Mouse (Mus musculus): Measurements from ENCODE around the gene Tpra1. TPM values are rescaled to one million over a fixed set of nuclear protein-coding genes. Genes with fewer than 3 reads are reported as not detected.

Tpra1 gene
- polyA plus RNA-seq, 1 experiment from 2014 or later: 41.4 TPM

DNA sequence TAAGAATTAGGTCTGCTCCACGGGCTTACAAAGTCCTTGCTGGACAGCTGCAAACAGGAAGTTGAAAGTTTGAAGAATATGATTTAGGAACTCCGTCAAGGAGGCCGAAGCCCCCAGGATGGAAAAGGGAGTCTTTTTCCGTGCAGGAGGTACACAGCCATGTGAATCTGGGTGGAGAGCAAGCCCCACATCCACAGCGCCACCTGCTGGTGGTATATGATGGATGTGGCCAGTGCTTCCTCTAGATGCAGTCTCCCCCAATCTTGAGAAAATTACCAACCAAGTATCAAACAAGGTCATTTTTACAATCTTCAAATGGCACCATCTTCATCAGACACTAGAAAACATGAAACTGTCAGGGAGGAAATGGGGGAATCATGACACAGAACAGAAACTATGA, 8.5 kb upstream of the Tpra1 start:
- ATAC-seq (replicated peaks; ENCODE audit: insufficient number of reproducible peaks, insufficient read depth, low FRiP score, low read depth): no peak
- no peak overlapping the region for H3K9ac ChIP-seq
- H3K4me1 ChIP-seq (replicated peaks): peaks cover 25% of the 10 kb centered on the region
- no peaks in the 10 kb centered on the region for H3K9me3 ChIP-seq (replicated peaks)
- 55% methylated on average over 5 of the region's 5 CpGs for WGBS
- no peak overlapping the region for H3K4me2 ChIP-seq
- no peak overlapping the region for H3K27ac ChIP-seq
- no peaks in the 10 kb centered on the region for H3K27me3 ChIP-seq
- H3K4me3 ChIP-seq: no peak overlapping the region
- peaks cover 47% of the 10 kb centered on the region for H3K36me3 ChIP-seq

DNA sequence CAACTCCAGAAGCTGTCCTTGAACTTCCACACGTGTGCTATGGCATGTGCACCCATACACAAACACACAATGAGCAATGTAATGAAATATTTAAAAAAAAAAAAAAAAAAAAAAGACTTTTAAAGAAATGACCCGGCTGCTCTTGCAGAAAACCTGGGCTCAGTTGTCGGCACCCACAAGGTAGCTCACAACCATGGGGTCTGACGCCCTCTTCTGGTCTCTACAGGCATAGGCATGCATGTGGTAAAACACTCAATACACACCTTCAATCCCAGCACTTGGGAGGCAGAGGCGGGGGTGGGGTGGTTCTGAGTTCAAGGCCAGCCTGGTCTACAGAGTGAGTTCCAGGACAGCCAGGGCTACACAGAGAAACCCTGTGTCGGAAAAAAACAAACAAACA, 6.1 kb upstream of the Tpra1 start:
- Histone ChIP-seq H3K27ac (no peak overlapping the region), H3K4me2 (no peak overlapping the region), H3K36me3 (peaks cover 24% of the 10 kb centered on the region), H3K27me3 (no peaks in the 10 kb centered on the region), H3K9me3 (replicated peaks) (no peaks in the 10 kb centered on the region), H3K4me1 (replicated peaks) (peaks cover 32% of the 10 kb centered on the region), H3K9ac (no peak overlapping the region), H3K4me3 (no peak overlapping the region)
- 76% methylated on average over 6 of the region's 6 CpGs for WGBS
- ATAC-seq (replicated peaks; ENCODE audit: insufficient number of reproducible peaks, insufficient read depth, low FRiP score, low read depth): no peak

DNA sequence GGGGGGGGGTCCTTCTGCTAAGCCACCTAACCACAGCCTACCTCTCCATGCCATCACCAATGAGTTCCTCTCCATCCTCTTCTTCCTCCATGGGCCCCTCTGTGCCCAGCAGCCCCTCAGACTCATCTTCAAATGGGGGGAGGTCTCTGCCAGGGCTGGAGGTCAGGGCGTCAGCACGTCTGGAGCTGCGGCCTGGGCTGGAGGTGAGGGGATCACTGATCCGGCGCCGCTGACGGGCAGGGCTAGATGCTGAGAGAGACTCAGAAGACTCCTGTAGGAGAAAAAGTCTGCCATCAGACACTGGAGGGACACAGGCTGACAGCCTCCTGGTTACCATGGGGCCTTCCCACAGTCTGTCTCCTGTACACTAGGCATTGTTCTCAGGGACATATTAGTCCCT, 4.8 kb upstream of the Tpra1 start:
- Histone ChIP-seq H3K9ac (peak overlapping the region; percentile 33; the same call in 1 of the 2 replicates), H3K9me3 (replicated peaks) (no peaks in the 10 kb centered on the region), H3K4me2 (peak overlapping the region; percentile 92), H3K4me3 (peak overlapping the region; percentile 78), H3K4me1 (replicated peaks) (peaks cover 40% of the 10 kb centered on the region), H3K27ac (no peak overlapping the region), H3K27me3 (no peaks in the 10 kb centered on the region), H3K36me3 (peaks cover 12% of the 10 kb centered on the region)
- ATAC-seq (replicated peaks; ENCODE audit: insufficient number of reproducible peaks, insufficient read depth, low FRiP score, low read depth): no peak
- WGBS: 65% methylated on average over 7 of the region's 7 CpGs

DNA sequence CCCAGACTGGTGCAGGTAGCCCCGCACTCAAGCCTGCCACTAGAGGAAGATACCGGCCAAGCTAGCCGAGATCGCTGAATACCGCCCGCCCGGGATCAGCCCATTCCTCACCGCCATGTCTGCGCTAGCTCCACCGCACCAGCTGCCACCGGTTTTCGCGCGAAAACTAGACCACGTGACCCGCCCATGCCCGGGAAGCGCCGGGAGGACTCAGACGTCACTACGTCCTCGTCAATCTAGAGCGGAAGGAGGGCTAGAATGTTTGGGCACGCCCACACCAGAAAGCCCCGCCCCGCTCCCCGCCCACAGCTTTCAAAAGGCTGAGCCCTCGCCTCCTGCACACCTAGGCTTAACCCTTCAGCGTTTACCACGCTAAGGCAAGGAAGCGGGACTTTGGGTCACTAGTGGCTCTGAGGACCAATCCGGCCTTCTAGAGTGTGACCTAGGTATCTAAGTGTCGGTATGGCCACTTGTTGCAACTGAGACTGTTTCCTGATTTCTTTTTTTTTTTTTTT, 3.5 kb upstream of the Tpra1 start, which contains the start of gene Mcm2:
Gene Mcm2 (minus strand): TSS at position 247 of the 515 bp plus-strand sequence.
- under 1% methylated on average over 33 of the region's 33 CpGs for WGBS
- Histone ChIP-seq H3K27me3 (no peaks in the 10 kb centered on the region), H3K36me3 (no peaks in the 10 kb centered on the region), H3K4me3 (peak within 1 kb of the TSS; percentile 78), H3K9ac (peak within 1 kb of the TSS; percentile 81), H3K4me1 (replicated peaks) (peaks cover 47% of the 10 kb centered on the region), H3K9me3 (replicated peaks) (no peaks in the 10 kb centered on the region), H3K27ac (peak within 1 kb of the TSS; percentile 77), H3K4me2 (peak within 1 kb of the TSS; percentile 92)
- peak; percentile 81 for ATAC-seq (replicated peaks; ENCODE audit: insufficient number of reproducible peaks, insufficient read depth, low FRiP score, low read depth)

DNA sequence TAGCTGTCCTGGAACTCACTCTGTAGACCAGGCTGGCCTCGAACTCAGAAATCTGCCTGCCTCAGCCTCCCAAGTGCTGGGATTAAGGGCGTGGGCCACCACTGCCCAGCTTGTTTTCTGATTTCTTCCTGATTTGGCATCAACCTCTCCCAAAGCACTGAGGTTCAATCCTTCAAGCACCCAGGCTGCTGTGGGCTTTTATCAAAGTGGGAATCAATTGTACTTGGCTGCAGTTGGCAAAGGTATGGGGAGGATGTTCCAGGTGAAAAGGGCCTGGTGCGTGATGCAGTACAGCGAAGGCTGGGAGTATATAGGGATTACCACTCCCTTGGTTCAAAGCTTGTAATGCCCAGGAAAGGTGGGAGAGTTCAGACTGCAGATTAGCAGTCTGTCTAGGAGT, 3.0 kb upstream of the Tpra1 start:
- WGBS: 51% methylated on average over 4 of the region's 4 CpGs
- H3K9ac ChIP-seq: peak overlapping the region; percentile 40; the same call in 1 of the 2 replicates

DNA sequence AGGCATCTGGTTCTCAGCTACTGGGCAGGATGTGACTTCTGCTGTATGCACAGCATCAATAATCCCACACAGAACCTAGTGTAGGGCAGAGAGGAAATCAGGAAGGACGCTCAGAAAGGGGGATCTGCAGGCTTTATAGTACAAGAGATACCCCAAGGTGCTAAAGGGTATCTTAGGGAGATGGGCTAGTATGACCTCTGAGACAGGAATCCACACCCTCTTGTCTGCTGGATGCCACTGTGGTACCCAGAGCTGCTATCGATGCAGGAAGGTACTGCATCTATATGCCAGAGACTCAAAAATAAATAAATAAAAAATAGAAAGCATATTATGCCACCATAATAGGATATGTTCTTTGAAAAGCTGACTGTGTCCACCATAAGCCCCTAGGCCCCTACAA, 2.4 kb upstream of the Tpra1 start:
- Histone ChIP-seq H3K9ac (no peak overlapping the region), H3K36me3 (no peaks in the 10 kb centered on the region), H3K4me3 (no peak overlapping the region), H3K4me1 (replicated peaks) (peaks cover 57% of the 10 kb centered on the region), H3K27me3 (no peaks in the 10 kb centered on the region), H3K4me2 (no peak overlapping the region), H3K9me3 (replicated peaks) (no peaks in the 10 kb centered on the region), H3K27ac (no peak overlapping the region)
- no peak for ATAC-seq (replicated peaks; ENCODE audit: insufficient number of reproducible peaks, insufficient read depth, low FRiP score, low read depth)
- 85% methylated on average over 2 of the region's 2 CpGs for WGBS

More for the DNA sequence above, 3.0 kb upstream of the Tpra1 start:
- no peaks in the 10 kb centered on the region for H3K36me3 ChIP-seq
- no peaks in the 10 kb centered on the region for H3K9me3 ChIP-seq (replicated peaks)
- peak overlapping the region; percentile 25; the same call in 1 of the 2 replicates for H3K27ac ChIP-seq
- H3K4me2 ChIP-seq: peak overlapping the region; percentile 92
- no peaks in the 10 kb centered on the region for H3K27me3 ChIP-seq
- peaks cover 52% of the 10 kb centered on the region for H3K4me1 ChIP-seq (replicated peaks)
- peak overlapping the region; percentile 78 for H3K4me3 ChIP-seq
- no peak for ATAC-seq (replicated peaks; ENCODE audit: insufficient number of reproducible peaks, insufficient read depth, low FRiP score, low read depth)

DNA sequence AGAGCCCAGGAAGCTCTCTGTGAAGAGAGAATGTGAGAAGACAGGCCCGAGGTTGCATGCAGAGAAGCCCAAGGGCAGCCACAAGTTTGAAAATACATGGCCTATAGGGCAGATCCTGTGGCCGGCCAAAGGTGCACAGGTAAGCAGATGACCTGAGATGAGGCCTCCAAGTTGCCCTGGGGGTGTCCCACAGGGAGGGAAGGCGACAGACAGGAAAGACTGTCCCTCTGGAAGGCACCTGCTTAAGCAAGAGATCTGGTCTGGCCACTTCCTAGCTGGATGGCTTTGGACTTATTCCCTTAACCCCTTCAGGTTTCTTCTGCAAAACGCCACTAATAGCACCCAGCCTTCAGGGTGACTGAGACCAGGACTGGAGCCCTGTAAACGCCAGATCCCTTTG, 580 bp upstream of the Tpra1 start:
- Histone ChIP-seq H3K27me3 (no peaks in the 10 kb centered on the region), H3K27ac (peak overlapping the region; percentile 97), H3K9ac (peak overlapping the region; percentile 93), H3K9me3 (replicated peaks) (no peaks in the 10 kb centered on the region), H3K4me3 (peak overlapping the region; percentile 85), H3K4me1 (replicated peaks) (peaks cover 69% of the 10 kb centered on the region), H3K4me2 (peak overlapping the region; percentile 98), H3K36me3 (no peaks in the 10 kb centered on the region)
- no peak for ATAC-seq (replicated peaks; ENCODE audit: insufficient number of reproducible peaks, insufficient read depth, low FRiP score, low read depth)
- WGBS: 5% methylated on average over 5 of the region's 5 CpGs

DNA sequence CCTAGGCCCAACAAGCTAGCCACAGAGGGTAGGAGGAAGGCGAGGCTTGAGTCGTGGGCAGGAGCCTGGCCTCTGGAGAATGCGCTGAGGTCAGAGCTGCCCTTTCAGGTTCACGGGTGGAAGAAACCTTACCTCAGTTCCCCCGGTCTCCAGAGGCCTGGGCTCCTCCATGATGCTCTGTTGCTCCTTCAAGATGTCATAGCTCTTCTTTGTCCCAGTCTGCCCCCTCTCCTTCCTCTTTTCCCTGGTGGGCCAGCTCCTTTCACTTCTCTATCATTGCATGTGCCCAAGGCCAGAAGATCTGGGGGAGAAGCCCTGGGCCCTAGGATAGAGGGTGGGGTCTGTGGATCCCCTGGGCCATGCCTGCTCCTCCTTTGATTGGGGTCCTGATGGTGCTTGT, 1.7 kb downstream of the Tpra1 start:
- Histone ChIP-seq H3K4me1 (replicated peaks) (peaks cover 62% of the 10 kb centered on the region), H3K36me3 (no peaks in the 10 kb centered on the region), H3K27me3 (no peaks in the 10 kb centered on the region), H3K4me2 (peak overlapping the region; percentile 98), H3K9ac (peak overlapping the region; percentile 93; the same call in 1 of the 2 replicates), H3K4me3 (peak overlapping the region; percentile 85), H3K27ac (no peak overlapping the region; the same call in 1 of the 2 replicates), H3K9me3 (replicated peaks) (no peaks in the 10 kb centered on the region)
- WGBS: 72% methylated on average over 5 of the region's 5 CpGs
- no peak for ATAC-seq (replicated peaks; ENCODE audit: insufficient number of reproducible peaks, insufficient read depth, low FRiP score, low read depth)

DNA sequence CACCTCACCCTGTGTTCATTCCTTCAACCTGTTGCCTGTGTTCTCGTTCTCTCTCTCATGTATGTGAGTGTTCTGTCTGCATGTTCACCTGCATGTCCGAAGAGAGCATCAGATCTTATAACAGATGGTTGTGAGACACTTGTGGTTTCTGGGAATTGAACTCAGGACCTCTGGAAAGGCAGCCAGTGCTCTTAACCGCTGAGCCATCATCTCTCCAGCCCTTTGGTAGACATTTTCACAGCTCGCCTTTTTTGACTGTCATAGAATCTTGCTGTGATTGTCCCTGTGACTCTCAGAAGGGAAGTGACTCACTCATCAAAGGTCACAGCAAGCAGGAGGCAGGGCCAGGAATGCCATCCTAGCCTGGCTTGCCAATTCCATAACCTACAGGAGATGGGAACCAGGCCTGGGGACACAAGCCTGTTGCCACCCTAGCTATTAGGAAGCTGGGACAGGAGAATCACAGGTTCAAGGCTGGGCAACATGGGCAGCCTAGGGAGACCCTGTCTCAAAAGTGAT, 2.5 kb downstream of the Tpra1 start:
- Histone ChIP-seq H3K9me3 (replicated peaks) (no peaks in the 10 kb centered on the region), H3K9ac (no peak overlapping the region), H3K36me3 (peaks cover 5% of the 10 kb centered on the region; the same call in 1 of the 2 replicates), H3K4me1 (replicated peaks) (peaks cover 57% of the 10 kb centered on the region), H3K27me3 (no peaks in the 10 kb centered on the region), H3K4me3 (no peak overlapping the region), H3K27ac (no peak overlapping the region), H3K4me2 (peak overlapping the region; percentile 98; the same call in 1 of the 2 replicates)
- WGBS: 80% methylated on average over 4 of the region's 4 CpGs
- no peak for ATAC-seq (replicated peaks; ENCODE audit: insufficient number of reproducible peaks, insufficient read depth, low FRiP score, low read depth)

DNA sequence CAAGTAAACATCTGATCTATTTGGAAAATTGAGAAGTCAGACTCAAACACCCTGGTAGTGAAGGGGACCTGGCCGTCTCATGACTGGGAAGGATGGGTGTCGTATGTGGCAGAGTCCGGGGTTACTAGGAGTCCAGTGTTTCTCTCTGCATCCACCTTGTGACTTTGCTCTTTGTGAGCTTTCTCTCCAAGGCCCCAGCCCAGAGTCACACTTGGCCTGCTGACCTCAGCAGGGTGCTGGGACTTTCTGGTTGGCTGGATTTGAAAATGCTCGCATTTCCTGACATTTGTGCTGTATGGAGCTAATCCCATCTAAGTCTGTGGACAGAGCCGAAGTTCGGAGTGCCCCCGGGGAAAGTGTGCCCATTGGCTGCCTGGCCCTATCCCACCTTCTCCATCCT, 3.0 kb downstream of the Tpra1 start:
- no peaks in the 10 kb centered on the region for H3K27me3 ChIP-seq
- H3K9ac ChIP-seq: no peak overlapping the region
- peaks cover 57% of the 10 kb centered on the region for H3K4me1 ChIP-seq (replicated peaks)
- H3K9me3 ChIP-seq (replicated peaks): no peaks in the 10 kb centered on the region
- peaks cover 11% of the 10 kb centered on the region; the same call in 1 of the 2 replicates for H3K36me3 ChIP-seq
- H3K4me3 ChIP-seq: no peak overlapping the region
- 89% methylated on average over 7 of the region's 7 CpGs for WGBS
- no peak for ATAC-seq (replicated peaks; ENCODE audit: insufficient number of reproducible peaks, insufficient read depth, low FRiP score, low read depth)
- H3K4me2 ChIP-seq: no peak overlapping the region
- H3K27ac ChIP-seq: no peak overlapping the region

DNA sequence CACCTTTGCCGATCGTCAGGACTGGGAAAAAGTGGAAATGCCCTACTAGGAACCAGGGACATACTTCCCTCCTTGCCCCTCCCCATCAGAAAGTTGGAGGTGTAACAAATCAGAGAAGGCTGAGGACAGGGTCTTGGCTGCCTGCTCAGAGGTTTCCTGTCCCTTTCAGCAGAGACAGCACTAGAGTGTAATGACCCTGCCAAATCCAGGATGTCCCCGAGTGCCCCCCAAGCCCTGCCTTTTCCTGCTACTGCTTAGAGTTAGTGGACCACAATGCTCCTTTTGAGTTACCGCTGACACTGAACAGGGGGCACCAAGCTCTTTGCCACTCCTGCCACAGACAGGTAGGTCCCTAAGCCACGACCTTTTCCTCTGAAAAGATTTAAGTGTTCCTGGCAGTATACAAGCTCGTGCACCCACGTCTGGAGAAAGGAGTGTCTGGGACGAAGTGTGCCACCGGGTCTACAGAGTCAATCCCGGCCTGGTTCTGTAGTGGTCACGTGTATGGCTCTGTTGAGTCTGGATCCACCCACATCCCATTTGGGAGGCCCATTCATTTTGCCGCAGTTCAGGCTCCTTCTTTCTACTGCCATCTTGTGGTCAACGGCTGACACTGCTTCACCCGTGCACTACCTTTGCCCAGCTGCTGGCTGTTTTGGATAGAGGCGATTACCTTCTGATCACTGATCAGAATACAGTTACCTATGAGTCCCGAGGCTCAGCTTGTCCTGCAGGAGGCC, 4.5 kb downstream of the Tpra1 start:
- no peak overlapping the region for H3K4me3 ChIP-seq
- 18% methylated on average over 16 of the region's 16 CpGs for WGBS
- no peaks in the 10 kb centered on the region for H3K27me3 ChIP-seq
- H3K36me3 ChIP-seq: peaks cover 23% of the 10 kb centered on the region; the same call in 1 of the 2 replicates
- no peaks in the 10 kb centered on the region for H3K9me3 ChIP-seq (replicated peaks)
- 0 out of 2 replicates have a peak, but pooled peaks have one; percentile 7 for ATAC-seq (replicated peaks; ENCODE audit: insufficient number of reproducible peaks, insufficient read depth, low FRiP score, low read depth)
- H3K9ac ChIP-seq: no peak overlapping the region
- peak overlapping the region; percentile 18; the same call in 1 of the 2 replicates for H3K4me2 ChIP-seq
- H3K4me1 ChIP-seq (replicated peaks): peaks cover 48% of the 10 kb centered on the region
- H3K27ac ChIP-seq: 0 out of 2 replicates have a peak overlapping the region, but pooled peaks have one; percentile 4

Data from heart, embryonic 15.5 days (tissue).